Mouse (Mus musculus) E14TG2a.4 (cell line): ENCODE measurements around the gene Tfb1m.

Source experiments
- CTCF ChIP-seq: conservative IDR thresholded peaks from 2 replicates; pipeline ENCODE4 v1.5.1; 2014; ENCODE audit warnings: low read length
- NANOG ChIP-seq: IDR thresholded peaks from 2 replicates; pipeline ENCODE4 v1.6.1; 2014; ENCODE audit warnings: borderline replicate concordance, low read length, mixed read lengths
- POU5F1 ChIP-seq: IDR thresholded peaks from 2 replicates; pipeline ENCODE4 v1.6.1; 2014; ENCODE audit warnings: low read length, borderline replicate concordance

- TF ChIP-seq CTCF (no peak), POU5F1 (no peak), NANOG (no peak)
These were observed 16.5 kb downstream of the Tfb1m start for GRCm38 (mm10) chr17:3541033-3541432.
